ENCODE assay signal across 10 mouse cellular contexts in genomic region chr9:67071596-67071995, GRCm38 (mm10). TPM values are rescaled to one million over a fixed set of nuclear protein-coding genes. Genes with fewer than 3 reads are reported as not detected.
DNase-seq lines count a peak whose midpoint lies in the region; ATAC-seq and TF ChIP-seq lines count a peak whose summit lies in the region.
"Had no signal": no experiment of that assay in that cellular context is flagged by ENCODE, and none has a peak within 500 bp of the region (broad histone marks: within the 10 kb centered on the region; RNA-seq: fewer than 3 reads in every experiment).

No protein-coding gene starts in this region.

- TF ChIP-seq CTCF in kidney, adult 2 months (conservative IDR thresholded peaks at IDR 0.05; ENCODE audit: insufficient read depth, insufficient read length, low read depth, low read length) = no peak
- no peak for TF ChIP-seq CTCF in Patski (IDR thresholded peaks at IDR 0.05)

- TF ChIP-seq POLR2A in kidney, adult 2 months (IDR thresholded peaks at IDR 0.05; ENCODE audit: low read depth, low read length) = no peak

- H3K4me3 ChIP-seq in kidney, adult 2 months (ENCODE audit: insufficient read depth, low read depth, low read length) = no peak overlapping the region
- H3K4me3 ChIP-seq in intestine, embryonic 15.5 days (replicated peaks) = no peak overlapping the region
- H3K4me3 ChIP-seq: midbrain, embryonic 13.5 days had no signal

- CTCF ChIA-PET in Patski (lab: Charles Lee) = interaction anchor here (0.9 to 3.8 kb wide), 5 partner anchors 10 to 27 kb away, joined by 3 to 24 read pairs (median 4); partner anchors contain the start of gene Tpm1

- no peaks in the 10 kb centered on the region; the same call in 1 of the 2 replicates for H3K4me1 ChIP-seq in kidney, adult 2 months (ENCODE audit: control insufficient read depth, insufficient read depth, low read length)
- H3K4me1 ChIP-seq in intestine, embryonic 15.5 days (replicated peaks) = peaks cover 9% of the 10 kb centered on the region
- H3K4me1 ChIP-seq: midbrain, embryonic 13.5 days had no signal

- in situ Hi-C loops in Patski (cut with MboI; ENCODE audit: low pct_unique_long_range_greater_than_20kb) = no loop called here

- no peaks in the 10 kb centered on the region for H3K9me3 ChIP-seq in intestine, embryonic 15.5 days
- H3K9me3 ChIP-seq: G1E; midbrain, embryonic 13.5 days had no signal

- POLR2A ChIA-PET in Patski (lab: Charles Lee) = interaction anchor here (1.3 to 2.4 kb wide), 2 partner anchors 23 to 33 kb away, joined by 3 to 20 read pairs; partner anchors contain the start of gene Tpm1

- peak; percentile 23 for DNase-seq in kidney, adult 2 months
- DNase-seq in kidney, adult 11 months = no peak
- peak; percentile 78 for DNase-seq in Muller cell, postnatal 12 days (ENCODE audit: inconsistent ontology term)
- no peak for DNase-seq in Patski (ENCODE audit: low read depth, low spot score)
- no peak for DNase-seq in cerebellum, adult 9-11 months
- no peak for DNase-seq in cerebellum, postnatal 4 days (ENCODE audit: low spot score in 2 of 2)
- DNase-seq: thymus, postnatal 4 days had no signal

- H3K27ac ChIP-seq in kidney, adult 2 months (ENCODE audit: insufficient read depth, low read depth, low read length) = peak overlapping the region; percentile 60; the same call in 1 of the 2 replicates
- H3K27ac ChIP-seq in intestine, embryonic 15.5 days = peak overlapping the region; percentile 82
- H3K27ac ChIP-seq: midbrain, embryonic 13.5 days had no signal

- WGBS in kidney, adult 2 months = 40% methylated on average over 7 of the region's 7 CpGs
- 16% methylated on average over 7 of the region's 7 CpGs for whole genome bisulfite sequencing in intestine, embryonic 15.5 days

- no peaks in the 10 kb centered on the region for H3K27me3 ChIP-seq in kidney, adult 2 months (replicated peaks; ENCODE audit: control insufficient read depth, insufficient read depth, low read length)
- H3K27me3 ChIP-seq in Patski = no peaks in the 10 kb centered on the region
- H3K27me3 ChIP-seq in intestine, embryonic 15.5 days (replicated peaks) = no peaks in the 10 kb centered on the region
- H3K27me3 ChIP-seq: midbrain, embryonic 13.5 days had no signal

- H3K4me2 ChIP-seq in intestine, embryonic 15.5 days (replicated peaks) = no peak overlapping the region; the same call in 1 of the 2 replicates
- H3K4me2 ChIP-seq: midbrain, embryonic 13.5 days had no signal

- ATAC-seq in Patski = peak; percentile 57
- 0 out of 2 replicates have a peak, but pooled peaks have one; percentile 9 for ATAC-seq in intestine, embryonic 15.5 days
- ATAC-seq: midbrain, embryonic 13.5 days had no signal

- no peak overlapping the region for H3K9ac ChIP-seq in intestine, embryonic 15.5 days
- H3K9ac ChIP-seq: midbrain, embryonic 13.5 days had no signal

- H3K36me3 ChIP-seq in kidney, adult 2 months (ENCODE audit: control insufficient read depth, insufficient read depth, low read length) = no peaks in the 10 kb centered on the region
- H3K36me3 ChIP-seq in intestine, embryonic 15.5 days = no peaks in the 10 kb centered on the region
- H3K36me3 ChIP-seq: G1E; midbrain, embryonic 13.5 days had no signal

RNA-seq across cellular contexts. Expression of gene Tpm1, which starts 22.4 kb away (rescaled TPM):
- 57.9 and 110 TPM in 2 replicates for polyA plus RNA-seq in kidney, adult 2 months (2012; rRNA removed)
- 2,726 TPM for polyA plus RNA-seq in Patski (2021)
- 994 and 1,099 TPM in 2 replicates for polyA plus RNA-seq in intestine, embryonic 15.5 days (2015; fragmentation: Nextera tagmentation; extraction: Ambion mirVana)

Comparison
In these comparisons a context has a peak if more than half of its experiments do, and no peak if none do; other contexts are left out.
1. DNase-seq: peak in kidney, adult 2 months (single experiment) and Muller cell, postnatal 12 days (single experiment); none in kidney, adult 11 months (single experiment), Patski (single experiment), cerebellum, adult 9-11 months (single experiment) and cerebellum, postnatal 4 days (0 of 2).